Mouse (Mus musculus) right cerebral cortex, adult 2 months (tissue): Measurements from ENCODE around the gene Meaf6.
A peak's percentile ranks its signal among the peaks of the same experiment; 100 is the strongest.

Experiments used
- DNase-seq, 2 experiments: peaks; one replicate each; pipeline ENCODE4 v3.0.0; 2021 to 2022; ENCODE audit warnings: low spot score in 2 of 2

The Meaf6 gene

GRCm38 (mm10) chr4:125084403-125085345 is at the start of gene Meaf6:
Meaf6 (plus strand) TSS chr4:125085134.
- DNase-seq, result peak; percentile 90 to 94

GRCm38 (mm10) chr4:125044454-125044853 is 40.5 kb upstream of the Meaf6 start:
- DNase-seq, result no peak

- peak; percentile 16 to 21 for DNase-seq
Measured at GRCm38 (mm10) chr4:125055385-125055784, 29.5 kb upstream of the Meaf6 start.

- DNase-seq, result no peak
Measured at GRCm38 (mm10) chr4:125056476-125056875, 28.5 kb upstream of the Meaf6 start.

- no peak for DNase-seq
Measured at GRCm38 (mm10) chr4:125057273-125057672, 27.7 kb upstream of the Meaf6 start.

- DNase-seq, result no peak
Measured at GRCm38 (mm10) chr4:125058033-125058432, 26.9 kb upstream of the Meaf6 start.

- peak; percentile 57 to 70 for DNase-seq
Measured at GRCm38 (mm10) chr4:125059025-125059424, 25.9 kb upstream of the Meaf6 start.

GRCm38 (mm10) chr4:125063829-125064228 is 21.1 kb upstream of the Meaf6 start:
- no peak for DNase-seq

- peak; percentile 32 to 40 for DNase-seq
Measured at GRCm38 (mm10) chr4:125065517-125066307, 19.2 kb upstream of the Meaf6 start, which contains the start of gene Dnali1. Dnali1 (minus strand) TSS chr4:125065703.

GRCm38 (mm10) chr4:125066490-125067370 is 18.2 kb upstream of the Meaf6 start, which contains the start of gene Snip1:
Snip1 (plus strand) TSS chr4:125066672.
- DNase-seq, result peak; percentile 95 to 97

GRCm38 (mm10) chr4:125077700-125078099 is 7.2 kb upstream of the Meaf6 start:
- no peak for DNase-seq

- no peak for DNase-seq
Measured at GRCm38 (mm10) chr4:125078698-125079097, 6.2 kb upstream of the Meaf6 start.

GRCm38 (mm10) chr4:125085346-125085841 is 460 bp downstream of the Meaf6 start:
- peak; percentile 74 to 75 for DNase-seq

GRCm38 (mm10) chr4:125093031-125093430 is 8.1 kb downstream of the Meaf6 start:
- no peak for DNase-seq

- no peak for DNase-seq
Measured at GRCm38 (mm10) chr4:125096066-125096465, 11.1 kb downstream of the Meaf6 start.

- DNase-seq, result no peak
Measured at GRCm38 (mm10) chr4:125097412-125097811, 12.5 kb downstream of the Meaf6 start.

GRCm38 (mm10) chr4:125099458-125099857 is 14.5 kb downstream of the Meaf6 start:
- peak; percentile 87 to 92 for DNase-seq

- DNase-seq, result no peak
Measured at GRCm38 (mm10) chr4:125101334-125101733, 16.4 kb downstream of the Meaf6 start.

GRCm38 (mm10) chr4:125105354-125105753 is 20.4 kb downstream of the Meaf6 start:
- DNase-seq, result no peak

- peak; percentile 92 to 94 for DNase-seq
Measured at GRCm38 (mm10) chr4:125114638-125115037, 29.7 kb downstream of the Meaf6 start.

- DNase-seq, result no peak
Measured at GRCm38 (mm10) chr4:125115081-125115480, 30.1 kb downstream of the Meaf6 start.
